Mouse (Mus musculus) gastrocnemius, postnatal 14 days (tissue): ENCODE results near the gene Hba-x. TPM values are rescaled to one million over a fixed set of nuclear protein-coding genes. Genes with fewer than 3 reads are reported as not detected.
"Not testable (repeated sequence)": the region's sequence is repeated elsewhere in the genome, so short reads cannot be mapped to it uniquely, and the experiment has no call there.

ENCODE experiments used
- DNase-seq: peaks from one replicate; pipeline ENCODE4 v3.0.0; 2021; ENCODE audit warnings: mixed read lengths
- intact Hi-C: fragments of 180-260 bp; cut with DNase I; formaldehyde crosslinking; loops from one replicate; pipeline ENCODE4 v1.15.1; 2025; ENCODE audit warnings: low total_unique reads
- total RNA-seq, 2 experiments: library from RNA; stranded (reverse); gene quantifications; 2 replicates each; pipeline ENCODE4 v1.2.3; 2021

Hba-x gene
- total RNA-seq, 2 experiments from 2014 or later: not detected

- DNase-seq: no peak
- intact Hi-C loops: no loop called here
These were observed 5.4 kb downstream of the Hba-x start for GRCm38 (mm10) chr11:32281416-32282144.

GRCm38 (mm10) chr11:32283091-32283777 is 7.0 kb downstream of the Hba-x start, which contains the start of gene Hba-a1:
Gene Hba-a1, plus strand, starts transcription at chr11:32283511.
- intact Hi-C loops: not testable (repeated sequence)

GRCm38 (mm10) chr11:32284582-32284981 is 8.4 kb downstream of the Hba-x start:
- intact Hi-C loops, DNase-seq: not testable (repeated sequence)

More at GRCm38 (mm10) chr11:32283091-32283777, 7.0 kb downstream of the Hba-x start, which contains the start of gene Hba-a1:
- not testable (repeated sequence) for DNase-seq

- DNase-seq: no peak
- intact Hi-C loops: loop anchor here (5.0 kb wide), 1 partner anchor 37 kb away; no protein-coding TSS in a partner anchor
These were observed 9.0 kb downstream of the Hba-x start for GRCm38 (mm10) chr11:32285031-32285775.

GRCm38 (mm10) chr11:32285887-32286286 is 9.7 kb downstream of the Hba-x start:
- intact Hi-C loops: loop anchor here (5.0 kb wide), 1 partner anchor 36 kb away; no protein-coding TSS in a partner anchor
- DNase-seq: not testable (repeated sequence)

- DNase-seq: peak; percentile 73
- intact Hi-C loops: loop anchor here (5.0 kb wide), 1 partner anchor 35 kb away; no protein-coding TSS in a partner anchor
These were observed 10.7 kb downstream of the Hba-x start, which contains the start of gene Hbq1b for GRCm38 (mm10) chr11:32286695-32287492. Gene Hbq1b, plus strand, starts transcription at chr11:32286965.

GRCm38 (mm10) chr11:32287493-32287825 is 11.3 kb downstream of the Hba-x start:
- no peak for DNase-seq
- intact Hi-C loops: loop anchor here (5.0 kb wide), 1 partner anchor 35 kb away; no protein-coding TSS in a partner anchor

GRCm38 (mm10) chr11:32292819-32293218 is 16.6 kb downstream of the Hba-x start:
- intact Hi-C loops, DNase-seq: not testable (repeated sequence)

- DNase-seq, intact Hi-C loops: not testable (repeated sequence)
These were observed 17.3 kb downstream of the Hba-x start for GRCm38 (mm10) chr11:32293479-32293878.

GRCm38 (mm10) chr11:32296203-32296602 is 20.0 kb downstream of the Hba-x start, which contains the start of gene Hba-a2:
Gene Hba-a2, plus strand, starts transcription at chr11:32296489.
- intact Hi-C loops, DNase-seq: not testable (repeated sequence)

GRCm38 (mm10) chr11:32297417-32297816 is 21.2 kb downstream of the Hba-x start:
- DNase-seq, intact Hi-C loops: not testable (repeated sequence)

- DNase-seq: no peak
- intact Hi-C loops: no loop called here
These were observed 21.8 kb downstream of the Hba-x start for GRCm38 (mm10) chr11:32297866-32298531.

GRCm38 (mm10) chr11:32298532-32298918 is 22.3 kb downstream of the Hba-x start:
- DNase-seq: no peak
- intact Hi-C loops: no loop called here

GRCm38 (mm10) chr11:32299865-32300264 is 23.7 kb downstream of the Hba-x start, which contains the start of gene Hbq1a:
Gene Hbq1a, plus strand, starts transcription at chr11:32300069.
- peak; percentile 47 for DNase-seq
- intact Hi-C loops: not testable (repeated sequence)

GRCm38 (mm10) chr11:32300279-32301267 is 24.4 kb downstream of the Hba-x start:
- intact Hi-C loops: no loop called here
- DNase-seq: no peak

GRCm38 (mm10) chr11:32301506-32301905 is 25.3 kb downstream of the Hba-x start:
- intact Hi-C loops: no loop called here
- no peak for DNase-seq

- DNase-seq: no peak
- intact Hi-C loops: no loop called here
These were observed 26.7 kb downstream of the Hba-x start for GRCm38 (mm10) chr11:32302824-32303419.
